Mouse (Mus musculus) urinary bladder, adult 18-20 months (tissue): Measurements from ENCODE around the gene Efcab5.
"Not testable (repeated sequence)": the region's sequence is repeated elsewhere in the genome, so short reads cannot be mapped to it uniquely, and the experiment has no call there.

Experiments
- DNase-seq, 2 experiments: peaks; one replicate each; pipeline ENCODE4 v3.0.0; 2022; ENCODE audit warnings: low spot score in 2 of 2, mixed read lengths in 2 of 2

The Efcab5 gene

DNA sequence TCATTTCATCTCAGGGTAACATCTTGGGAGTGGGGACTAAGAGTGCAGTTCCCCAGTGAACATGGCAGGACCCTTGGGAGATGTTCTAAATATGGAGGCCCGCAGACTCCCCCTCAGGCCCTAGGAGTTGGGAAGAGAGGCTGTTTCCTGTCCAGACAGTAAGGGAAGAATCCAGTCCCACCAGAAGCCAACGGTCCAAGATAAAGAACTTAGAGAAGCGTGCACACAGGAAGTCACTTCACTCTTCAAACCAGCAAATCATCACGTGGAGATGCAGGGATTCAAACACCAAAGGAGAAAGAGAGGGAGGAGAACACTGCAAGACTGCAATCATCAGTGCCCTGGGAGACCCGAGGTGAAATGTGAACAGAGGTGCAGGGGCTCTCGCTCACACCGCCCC, 91.8 kb downstream of the Efcab5 start:
- DNase-seq: no peak

DNA sequence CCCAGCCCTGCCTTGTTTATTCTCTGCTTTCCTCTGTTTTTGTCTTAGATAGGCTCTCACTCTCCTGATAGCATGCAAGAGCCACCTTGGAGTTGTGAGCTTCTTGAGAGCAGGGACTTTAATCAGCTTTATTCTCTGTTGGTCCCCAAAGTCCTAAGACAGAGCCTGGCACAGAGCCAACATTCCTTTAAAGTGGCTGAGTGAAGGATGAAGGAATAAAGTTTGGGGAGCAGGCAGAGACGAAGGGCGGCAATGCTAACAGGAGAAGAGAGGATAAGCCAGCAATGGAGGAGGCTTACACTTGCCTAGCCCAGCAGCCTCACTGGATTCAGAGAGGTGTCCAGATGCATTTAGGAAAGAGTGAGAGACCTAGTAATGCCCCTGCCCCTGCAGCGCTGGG, 92.2 kb downstream of the Efcab5 start:
- DNase-seq: no peak

DNA sequence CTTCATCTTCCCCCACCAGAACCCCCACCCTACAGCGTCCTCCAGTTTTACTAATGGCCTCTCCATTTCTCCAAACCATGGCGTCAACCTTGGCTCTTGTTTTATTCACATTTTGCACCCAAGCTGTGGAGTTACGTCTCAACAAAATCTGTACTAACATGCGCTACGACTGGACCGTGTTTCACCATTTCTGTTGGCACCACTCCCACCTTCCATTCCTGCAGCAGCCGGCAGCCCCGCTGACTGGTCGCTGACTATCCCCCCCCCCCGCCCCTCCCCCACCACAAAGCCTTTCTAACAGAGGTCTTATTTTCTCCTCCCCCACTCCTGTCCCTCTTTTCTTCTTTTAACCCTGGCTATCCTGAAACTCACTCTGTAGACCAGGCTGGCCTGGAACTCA, 93.6 kb downstream of the Efcab5 start:
- no peak for DNase-seq

DNA sequence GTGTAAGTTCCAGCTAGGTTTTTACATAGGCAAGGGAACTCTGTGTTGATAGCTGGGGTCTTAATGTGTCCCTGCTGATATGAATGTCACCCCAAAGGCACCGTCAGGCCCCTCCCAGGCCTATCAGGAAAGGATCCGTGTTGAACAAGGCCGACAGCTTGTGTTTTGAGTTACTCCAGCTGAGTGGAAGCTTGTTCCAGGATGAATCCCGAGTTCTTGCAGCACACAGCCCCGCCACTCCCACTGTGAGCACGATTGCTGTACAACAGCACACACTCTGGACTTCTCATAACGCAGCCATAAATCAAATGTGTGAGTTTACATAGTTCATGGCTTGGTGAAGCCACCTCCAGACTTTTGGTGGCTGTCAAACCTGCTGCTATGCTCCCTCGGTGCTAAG, 94.6 kb downstream of the Efcab5 start:
- DNase-seq: peak in 1 of 2 experiments; percentile 13

DNA sequence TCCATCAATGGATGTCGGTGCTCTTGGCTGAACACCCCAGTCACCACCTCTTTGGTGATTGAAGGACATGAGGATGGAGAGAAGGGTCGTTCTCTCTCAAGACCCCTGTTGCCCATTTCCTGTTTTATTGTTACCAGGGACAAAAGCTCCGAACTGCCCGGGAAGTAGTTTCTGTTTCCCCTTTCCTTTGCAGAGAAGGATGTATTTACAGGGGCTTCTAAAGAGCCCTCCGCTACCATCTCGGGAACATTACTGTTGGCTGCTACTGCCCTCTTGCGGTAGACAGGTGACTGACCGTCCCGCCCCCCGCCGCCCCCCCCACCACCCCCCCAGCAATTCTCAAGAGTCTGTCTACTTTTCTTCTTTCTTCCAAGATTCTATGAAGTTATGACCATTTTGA, 95.6 kb downstream of the Efcab5 start:
- no peak for DNase-seq

DNA sequence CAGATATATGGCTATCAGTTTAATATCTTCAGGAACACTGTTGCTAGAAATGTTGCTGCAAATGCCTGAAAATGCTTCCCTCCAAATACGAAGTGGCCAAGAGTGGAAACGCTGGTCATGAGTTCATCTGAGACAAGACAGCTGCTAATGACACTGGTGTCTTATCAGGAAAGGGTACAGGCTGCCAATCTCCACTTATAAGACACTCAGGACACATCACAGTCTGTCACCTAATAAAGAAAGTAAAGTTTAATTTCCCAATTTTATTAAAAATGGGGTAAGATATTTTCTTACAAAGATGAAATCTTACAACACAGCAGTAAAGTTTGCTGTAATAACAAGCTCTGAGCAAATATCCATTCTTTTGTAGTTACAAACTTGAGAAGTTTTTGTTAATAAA, 99.6 kb downstream of the Efcab5 start:
- no peak for DNase-seq

DNA sequence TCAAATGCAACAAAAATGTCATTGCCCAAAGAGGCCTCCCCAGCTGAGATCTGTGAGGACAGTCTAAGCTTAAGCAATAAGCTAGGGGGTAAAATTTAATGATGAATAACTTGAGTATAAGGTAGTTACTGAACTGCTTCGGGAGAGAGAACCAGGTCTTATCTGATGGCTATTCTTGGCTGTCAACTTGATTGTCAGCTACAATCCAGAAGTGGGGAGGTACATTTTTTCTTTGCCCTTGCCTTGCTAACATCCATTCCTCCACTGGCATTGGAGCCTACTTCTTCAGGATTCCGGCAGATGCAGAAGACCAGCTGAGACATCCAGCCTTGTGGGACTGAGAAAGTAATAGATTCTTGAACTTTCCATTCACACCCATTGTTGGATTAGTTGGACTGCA, 101.8 kb downstream of the Efcab5 start:
- no peak for DNase-seq

DNA sequence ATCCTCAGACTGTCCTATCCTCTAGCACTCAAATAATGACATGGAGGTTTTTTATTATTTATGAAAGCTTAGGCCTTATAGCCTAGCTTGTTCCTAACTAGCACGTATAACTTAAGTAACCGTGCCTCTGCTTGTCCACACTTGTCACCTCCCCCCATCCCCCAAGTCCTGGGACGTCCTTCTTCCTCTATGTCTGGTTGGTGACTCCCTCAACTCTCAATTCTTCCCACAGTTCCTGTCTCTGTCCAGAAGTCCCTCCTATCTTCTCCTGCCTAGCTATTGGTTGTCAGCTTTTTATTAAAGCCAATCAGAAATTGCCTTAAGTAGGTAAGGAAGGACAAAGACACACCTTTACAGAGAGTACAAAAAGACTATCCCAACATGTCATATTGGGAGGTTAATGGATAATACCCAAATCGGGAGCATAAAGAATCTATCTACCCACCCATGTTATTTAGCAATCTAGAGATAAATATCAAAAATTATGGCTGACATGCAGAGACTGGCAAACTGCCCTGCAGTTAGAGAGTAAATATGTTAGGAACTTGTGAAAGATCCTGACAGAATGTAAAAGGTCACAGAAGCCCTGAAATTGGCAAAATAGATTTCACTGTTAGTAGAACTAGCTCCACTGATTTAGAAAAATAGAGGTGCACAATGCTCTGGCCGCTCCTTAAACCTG, 104.6 kb downstream of the Efcab5 start:
- DNase-seq: no peak

DNA sequence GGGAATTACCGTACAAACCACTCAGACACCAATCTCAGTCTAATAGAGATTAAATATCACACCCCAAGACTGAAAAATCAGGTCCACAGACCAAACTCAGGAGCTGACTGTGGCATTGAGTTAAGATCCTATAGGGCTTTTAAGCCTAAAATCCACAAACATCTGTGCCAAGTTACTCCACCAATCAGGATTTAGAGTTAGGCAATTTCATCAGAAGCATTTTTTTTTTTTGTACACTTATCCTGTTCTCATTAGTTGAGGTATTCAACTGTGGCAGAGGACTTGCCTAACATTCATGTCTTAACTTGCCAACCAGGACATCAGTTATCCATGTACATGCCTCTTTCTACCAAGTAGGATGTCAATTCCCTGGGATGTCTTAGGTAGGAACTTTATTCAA, 109.4 kb downstream of the Efcab5 start:
- no peak for DNase-seq

DNA sequence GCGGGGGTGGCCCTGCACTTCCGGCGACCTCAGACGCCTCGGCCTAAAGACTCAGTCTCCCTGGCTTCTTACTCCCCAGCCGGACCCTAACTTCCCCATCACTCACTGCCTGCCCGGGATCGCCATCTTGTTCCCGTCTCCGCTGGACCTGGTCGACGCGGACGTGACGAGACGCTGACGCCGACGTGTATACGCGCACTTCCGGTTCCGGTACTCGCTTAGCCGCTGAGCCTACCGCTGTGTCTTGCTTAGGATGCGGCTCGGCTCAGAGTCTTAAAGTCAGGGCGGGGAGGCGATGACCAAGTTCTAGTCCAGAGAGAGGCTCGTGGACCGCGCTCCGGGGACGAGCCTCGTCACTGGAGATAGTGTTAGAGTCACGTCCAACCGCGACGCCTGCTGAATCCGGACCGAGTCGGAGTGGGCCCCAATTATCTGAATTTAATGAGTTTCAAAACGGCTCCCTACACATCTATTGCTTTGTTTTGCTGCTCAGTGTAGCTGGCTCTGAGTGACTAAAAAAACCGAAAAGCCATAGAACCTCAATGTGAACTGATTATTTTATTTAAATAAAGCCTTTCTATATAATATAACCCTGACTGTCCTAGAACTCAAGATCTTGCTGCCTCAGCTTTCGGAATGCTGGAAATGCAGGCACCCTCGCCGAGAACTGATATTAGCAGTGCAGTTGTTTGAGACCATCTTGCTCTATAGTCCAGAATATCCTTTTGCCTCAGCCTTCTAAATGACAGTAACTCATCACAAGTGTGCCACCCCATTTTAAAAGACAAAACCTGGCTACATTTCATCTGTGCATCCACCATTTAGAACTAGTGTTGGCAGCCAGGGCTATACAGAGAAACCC, 110.3 kb downstream of the Efcab5 start, which contains the start of gene Nsrp1:
TSS of gene Nsrp1 (minus strand) at position 163 of the 862 bp plus-strand sequence.
- peak; percentile 79 to 89 for DNase-seq

DNA sequence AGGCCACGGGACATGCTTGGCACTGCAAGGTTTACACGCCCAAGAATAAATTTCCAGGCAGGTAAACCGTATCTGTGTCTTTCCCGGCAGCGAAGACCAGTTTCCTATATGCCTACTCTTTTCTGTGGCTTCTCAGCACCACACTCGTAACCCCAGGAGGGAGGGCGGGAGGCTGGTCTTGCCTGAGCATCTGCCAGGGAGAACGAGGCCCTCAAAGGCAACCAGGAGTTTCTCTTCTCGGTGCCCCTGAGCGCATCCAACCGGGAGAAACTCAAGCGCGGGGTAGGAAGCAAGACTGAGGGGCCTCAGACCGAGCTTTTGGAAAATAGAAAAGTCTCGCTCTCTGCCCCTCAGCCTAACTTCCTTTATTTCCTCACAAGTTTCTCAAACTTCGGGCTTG, 111.0 kb downstream of the Efcab5 start:
- DNase-seq: no peak

DNA sequence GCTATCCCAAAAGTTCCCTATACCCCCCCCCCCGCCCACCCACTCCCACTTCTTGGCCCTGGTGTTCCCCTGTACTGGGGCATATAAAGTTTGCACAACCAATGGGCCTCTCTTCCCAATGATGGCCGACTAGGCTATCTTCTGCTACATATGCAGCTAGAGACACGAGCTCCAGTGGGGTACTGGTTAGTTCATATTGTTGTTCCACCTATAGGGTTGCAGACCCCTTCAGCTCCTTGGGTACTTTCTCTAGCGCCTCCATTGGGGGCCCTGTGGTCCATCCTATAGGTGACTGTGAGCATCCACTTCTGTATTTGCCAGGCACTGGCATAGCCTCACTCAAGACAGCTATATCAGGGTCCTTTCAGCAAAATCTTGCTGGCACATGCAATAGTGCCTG, 111.4 kb downstream of the Efcab5 start:
- DNase-seq: not testable (repeated sequence)

DNA sequence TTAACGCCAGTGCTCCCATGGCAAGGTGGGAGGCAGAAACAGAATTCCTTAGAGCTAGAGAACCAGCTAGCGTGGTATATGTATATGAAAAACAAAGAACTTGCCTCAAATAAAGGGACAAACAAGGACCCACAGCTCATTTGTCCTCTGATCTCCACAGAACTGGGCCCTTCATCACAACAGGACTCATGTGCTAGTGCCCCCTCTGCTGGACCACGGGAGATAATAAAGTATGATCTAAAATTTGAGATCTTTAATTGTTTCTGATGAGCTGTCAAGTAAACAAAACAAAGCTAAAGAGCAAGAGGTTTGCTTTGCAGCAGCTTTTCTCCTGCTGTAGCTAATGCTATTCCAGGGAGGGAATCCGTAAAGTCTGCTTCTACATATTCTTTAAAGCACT, 118.0 kb downstream of the Efcab5 start:
- DNase-seq: no peak

DNA sequence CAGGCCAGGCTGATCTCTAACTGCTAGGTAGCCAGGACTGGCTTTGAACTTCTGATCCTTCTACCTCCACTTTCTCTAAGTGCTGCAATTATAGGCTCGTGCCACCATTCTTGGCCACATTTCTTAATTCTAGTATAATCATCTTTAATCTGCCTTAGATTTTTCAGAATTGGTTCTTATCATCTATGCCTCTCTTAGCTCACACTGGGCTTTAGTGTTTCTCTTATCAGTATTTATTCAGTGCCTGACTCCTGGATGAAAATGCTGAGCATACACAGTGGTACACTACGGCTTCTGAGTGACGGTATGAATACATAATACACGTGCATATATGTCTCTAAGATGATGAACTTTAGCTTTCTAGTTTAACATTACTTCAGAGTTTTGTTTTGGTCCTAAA, 119.9 kb downstream of the Efcab5 start:
- DNase-seq: no peak

DNA sequence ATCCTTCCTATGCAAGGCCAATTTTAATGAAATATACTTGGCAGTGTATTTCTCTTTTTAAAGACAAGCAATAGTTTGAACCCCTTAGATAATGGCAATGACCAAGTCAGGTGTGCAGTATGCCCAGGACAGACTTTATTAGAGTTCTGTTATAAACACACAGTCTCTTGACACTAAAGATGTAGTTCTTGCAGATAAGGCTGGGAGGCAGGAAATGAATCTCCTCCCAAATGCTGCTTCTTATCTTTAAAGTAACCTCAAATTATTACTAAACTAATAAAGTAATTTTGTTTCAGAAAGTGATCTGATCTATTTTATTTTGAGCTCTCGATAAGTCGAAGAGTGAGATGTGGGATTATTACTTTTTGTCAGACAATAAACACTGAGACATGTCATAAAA, 125.4 kb downstream of the Efcab5 start:
- no peak for DNase-seq

DNA sequence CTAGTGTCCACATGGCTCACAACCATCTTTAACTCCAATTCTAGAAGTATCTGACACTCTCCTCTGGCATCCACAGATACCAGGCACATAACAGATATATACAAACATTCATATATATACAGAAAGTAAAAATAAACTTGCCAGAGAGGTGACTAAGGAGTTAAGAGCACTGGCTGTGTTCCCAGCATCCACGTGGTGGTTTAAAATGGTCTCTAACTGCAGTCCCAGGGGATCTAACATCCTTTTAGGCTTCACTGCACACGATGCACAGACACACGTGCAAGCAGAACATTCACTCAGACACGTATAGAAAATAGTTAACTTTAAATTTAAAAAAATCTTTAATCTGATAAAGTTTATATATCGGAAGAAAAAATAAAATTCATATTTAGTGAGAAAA, 126.8 kb downstream of the Efcab5 start:
- DNase-seq: no peak

DNA sequence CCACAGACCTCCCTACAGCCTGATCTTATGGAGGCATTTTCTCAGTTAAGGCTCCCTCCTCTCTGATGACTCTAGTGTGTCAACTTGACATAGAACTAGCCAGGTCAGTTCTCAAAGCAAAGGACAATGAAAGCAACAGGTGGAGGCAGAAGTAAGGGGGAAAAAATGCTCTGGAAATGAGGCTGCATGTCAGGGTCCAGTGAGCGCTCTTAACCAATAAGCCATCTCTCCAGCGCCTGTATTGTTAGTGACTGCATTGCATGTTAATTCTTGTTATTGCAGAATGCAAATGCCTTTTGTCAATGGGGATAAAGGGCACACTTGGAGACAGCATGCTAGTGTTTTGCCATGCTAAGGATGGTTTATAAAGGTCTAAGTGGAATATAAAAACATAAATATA, 146.0 kb downstream of the Efcab5 start:
- no peak for DNase-seq

DNA sequence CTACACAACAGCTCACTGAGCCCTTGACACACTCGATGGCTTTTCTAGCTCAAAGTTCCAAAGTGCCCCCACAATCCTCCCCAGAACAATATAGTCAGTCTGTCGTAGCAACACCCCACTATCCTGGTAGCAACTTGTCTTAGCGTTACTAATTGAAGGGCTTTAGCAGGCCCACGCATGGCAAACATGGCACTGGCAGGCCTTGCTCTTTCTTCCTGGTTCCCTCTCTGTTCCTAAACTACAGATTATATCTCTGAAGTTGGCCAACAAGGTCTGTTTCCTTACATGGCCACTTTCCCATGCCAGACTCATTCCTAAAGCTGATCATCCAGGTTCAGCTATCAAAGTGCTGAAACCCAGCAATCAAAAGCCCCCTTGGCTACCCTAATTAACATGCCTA, 146.9 kb downstream of the Efcab5 start:
- no peak for DNase-seq
